Mouse (Mus musculus) heart, embryonic 12.5 days (tissue): ENCODE data around the gene Tmem203. TPM values are rescaled to one million over a fixed set of nuclear protein-coding genes. Genes with fewer than 3 reads are reported as not detected.

Experiments used
- ATAC-seq: fragments of 200-750 bp; cut with Nextera tagmentation; 2 replicates; pipeline ENCODE4 v1.8.0; 2017; ENCODE audit warnings: moderate TSS enrichment, moderate library complexity; ENCODE audit not compliant: insufficient number of reproducible peaks, low FRiP score
- H3K27ac ChIP-seq: fragments of 300-500 bp; sonication (generic); 2 replicates; pipeline ENCODE4 v1.5.1; 2016; ENCODE audit warnings: mild to moderate bottlenecking, moderate library complexity; ENCODE audit not compliant: poor library complexity, severe bottlenecking
- H3K27me3 ChIP-seq: fragments of 300-500 bp; sonication (generic); replicated peaks from 2 replicates; pipeline ENCODE4 v1.6.1; 2016; ENCODE audit warnings: mild to moderate bottlenecking, moderate library complexity
- H3K36me3 ChIP-seq: fragments of 300-500 bp; sonication (generic); 2 replicates; pipeline ENCODE4 v1.6.1; 2016; ENCODE audit warnings: mild to moderate bottlenecking, moderate library complexity
- H3K4me1 ChIP-seq: fragments of 300-500 bp; sonication (generic); replicated peaks from 2 replicates; pipeline ENCODE4 v1.6.1; 2016; ENCODE audit warnings: mild to moderate bottlenecking
- H3K4me2 ChIP-seq: fragments of 300-500 bp; sonication (generic); 2 replicates; pipeline ENCODE4 v1.6.1; 2016; ENCODE audit warnings: mild to moderate bottlenecking, moderate library complexity
- H3K4me3 ChIP-seq: fragments of 300-500 bp; sonication (generic); 2 replicates; pipeline ENCODE4 v1.5.1; 2016; ENCODE audit warnings: mild to moderate bottlenecking
- H3K9ac ChIP-seq: fragments of 300-500 bp; sonication (generic); 2 replicates; pipeline ENCODE4 v1.6.1; 2016; ENCODE audit warnings: mild to moderate bottlenecking, moderate library complexity
- H3K9me3 ChIP-seq: fragments of 300-500 bp; sonication (generic); replicated peaks from 2 replicates; pipeline ENCODE4 v1.6.1; 2016; ENCODE audit warnings: mild to moderate bottlenecking, moderate library complexity
- WGBS: fragments of 180-500 bp; shearing (Covaris S2); methylation state at CpG from one replicate; pipeline ENCODE4 v1.1.7; 2016; 5-methylcytosine and 5-hydroxymethylcytosine counted together
- polyA plus RNA-seq: library from polyadenylated mRNA; unstranded; fragments of >200 nt; fragmentation: Nextera tagmentation; extraction: Ambion mirVana; gene quantifications from 2 replicates; pipeline ENCODE4 v1.2.1, GENCODE M21; 2016

Tmem203 gene
- polyA plus RNA-seq, 1 experiment from 2014 or later: 18.3 TPM

DNA sequence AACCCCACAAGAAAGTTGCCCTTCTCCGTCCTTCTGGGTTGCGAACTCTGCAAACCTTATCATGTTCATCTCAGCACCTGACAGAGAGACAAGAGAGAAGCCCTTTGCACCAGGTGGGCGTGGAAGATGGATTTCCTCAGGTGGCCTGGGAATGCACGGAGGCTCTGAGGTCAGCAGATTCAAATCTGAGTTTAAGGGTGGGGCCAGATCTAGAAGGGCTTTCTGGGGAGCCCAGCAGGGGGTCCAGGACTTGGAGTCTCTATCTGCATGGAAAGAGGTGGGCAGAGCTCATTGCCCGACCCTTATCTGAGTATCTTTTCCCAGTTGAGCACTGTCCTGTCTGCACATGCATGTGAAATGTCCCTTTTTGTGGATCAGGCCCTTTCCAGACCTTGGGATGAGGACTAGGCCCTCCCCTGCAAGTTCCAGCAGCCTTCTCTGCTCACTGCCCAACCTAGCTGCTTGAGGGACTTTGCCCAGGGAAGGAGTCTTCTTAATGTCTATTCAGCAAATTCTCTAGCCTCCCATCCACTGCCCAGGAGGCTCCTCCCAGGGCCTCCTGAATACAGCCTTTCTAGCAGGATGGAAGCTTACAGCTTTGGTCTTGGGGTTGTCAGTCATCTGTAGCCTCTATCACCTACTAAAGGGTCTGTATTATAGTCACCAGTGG lies 20.6 kb upstream of the Tmem203 start:
- H3K4me2 ChIP-seq: no peak overlapping the region
- no peaks in the 10 kb centered on the region for H3K36me3 ChIP-seq
- no peaks in the 10 kb centered on the region for H3K4me1 ChIP-seq
- no peak for ATAC-seq
- H3K9ac ChIP-seq: no peak overlapping the region
- no peak overlapping the region for H3K4me3 ChIP-seq
- 58% methylated on average over 5 of the region's 5 CpGs for WGBS
- no peaks in the 10 kb centered on the region for H3K9me3 ChIP-seq
- H3K27ac ChIP-seq: no peak overlapping the region
- peaks cover 75% of the 10 kb centered on the region for H3K27me3 ChIP-seq

DNA sequence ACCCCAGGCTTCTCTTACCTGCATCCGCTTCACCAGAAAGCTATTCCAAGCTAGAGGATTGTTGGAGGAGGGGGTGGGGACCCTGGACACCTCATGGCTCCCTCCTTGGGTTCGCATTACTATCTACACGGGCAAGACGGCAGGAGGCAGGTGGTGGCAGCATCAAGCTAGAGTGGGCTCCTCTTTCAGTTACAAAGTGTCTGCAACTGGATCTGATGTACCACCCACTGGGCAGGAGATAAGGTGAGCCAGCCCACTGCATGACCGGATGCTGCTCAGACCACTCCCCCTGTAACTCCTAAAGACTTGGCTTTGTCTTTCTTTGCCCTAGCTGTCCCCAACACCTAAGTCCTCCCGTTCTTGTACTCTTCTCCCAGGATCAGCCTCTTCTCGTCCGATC lies 18.6 kb upstream of the Tmem203 start, which contains the start of gene Rnf224:
Gene Rnf224 (minus strand): TSS at position 174 of the 400 bp plus-strand sequence.
- WGBS: 23% methylated on average over 8 of the region's 8 CpGs
- Histone ChIP-seq H3K36me3 (no peaks in the 10 kb centered on the region), H3K27ac (no peak within 1 kb of the TSS), H3K4me1 (peaks cover 13% of the 10 kb centered on the region), H3K9ac (no peak within 1 kb of the TSS), H3K9me3 (no peaks in the 10 kb centered on the region), H3K27me3 (peaks cover 63% of the 10 kb centered on the region), H3K4me3 (no peak within 1 kb of the TSS), H3K4me2 (peak within 1 kb of the TSS; percentile 2; the same call in 1 of the 2 replicates)
- ATAC-seq: no peak

DNA sequence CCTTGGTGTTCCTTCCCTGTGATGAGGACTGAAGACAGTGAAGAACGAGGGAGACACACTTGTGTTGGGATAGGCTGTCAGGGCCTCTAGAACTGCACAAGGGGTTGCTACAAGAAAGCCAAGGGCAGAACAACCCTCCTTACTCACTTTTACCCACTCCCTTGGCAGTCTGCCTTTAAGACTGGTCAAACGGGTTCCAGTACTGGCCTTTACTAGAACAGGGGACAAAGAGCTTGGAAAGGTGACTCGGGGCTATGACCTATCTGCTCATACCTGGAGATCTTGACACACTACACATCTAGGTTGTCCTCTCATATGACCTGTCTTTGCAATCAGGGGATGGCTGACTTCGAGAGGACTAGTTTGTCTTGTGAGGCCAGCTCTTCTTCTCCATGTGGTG lies 17.7 kb upstream of the Tmem203 start:
- H3K4me3 ChIP-seq: no peak overlapping the region
- no peak overlapping the region for H3K4me2 ChIP-seq
- H3K36me3 ChIP-seq: no peaks in the 10 kb centered on the region
- H3K4me1 ChIP-seq: peaks cover 21% of the 10 kb centered on the region
- no peak overlapping the region for H3K9ac ChIP-seq
- H3K27me3 ChIP-seq: peaks cover 62% of the 10 kb centered on the region
- no peaks in the 10 kb centered on the region for H3K9me3 ChIP-seq
- ATAC-seq: no peak
- no peak overlapping the region for H3K27ac ChIP-seq
- 54% methylated on average over 4 of the region's 4 CpGs for WGBS

DNA sequence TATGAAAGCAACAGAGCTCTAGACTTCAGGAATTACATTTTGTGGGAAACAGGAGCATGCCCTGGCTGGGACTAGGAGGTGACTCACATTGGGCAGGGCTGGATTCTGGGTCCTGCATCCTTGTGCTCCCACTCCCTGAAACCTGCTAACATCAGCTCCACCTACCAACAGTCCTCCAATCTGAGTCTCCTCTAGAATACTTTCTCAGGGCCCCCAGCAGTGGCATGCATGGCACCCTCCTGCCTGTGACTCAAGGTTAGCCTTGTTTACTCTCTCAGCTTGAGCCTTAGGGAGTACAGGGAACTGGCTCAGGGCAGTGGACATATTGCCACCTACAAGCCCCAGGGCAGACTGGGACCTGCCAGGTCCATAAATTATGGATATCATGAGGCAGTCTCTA lies 17.1 kb upstream of the Tmem203 start:
- Histone ChIP-seq H3K27me3 (peaks cover 62% of the 10 kb centered on the region), H3K27ac (no peak overlapping the region), H3K4me2 (no peak overlapping the region), H3K9ac (no peak overlapping the region), H3K4me3 (no peak overlapping the region), H3K9me3 (no peaks in the 10 kb centered on the region), H3K36me3 (no peaks in the 10 kb centered on the region), H3K4me1 (peaks cover 25% of the 10 kb centered on the region)
- no peak for ATAC-seq

DNA sequence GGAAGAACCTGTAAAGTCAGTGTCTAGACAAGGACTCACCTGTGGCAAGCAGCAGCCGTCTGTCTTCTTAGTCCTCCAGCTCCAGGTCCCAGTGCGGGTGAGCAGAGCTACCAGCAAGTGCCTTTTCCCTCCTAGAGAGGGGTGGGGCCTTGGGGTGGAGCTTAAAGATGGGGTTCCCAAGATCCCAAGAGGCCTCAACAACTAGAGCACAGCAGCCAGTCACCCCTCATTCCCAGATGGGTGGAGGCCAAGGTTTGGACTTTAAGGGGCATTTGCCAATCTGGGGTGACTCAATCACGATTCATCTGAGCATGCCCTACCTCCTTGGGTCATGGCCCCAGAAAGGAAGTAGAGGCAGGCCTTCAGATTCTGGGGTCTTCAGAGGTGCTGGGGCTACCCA lies 15.5 kb upstream of the Tmem203 start:
- no peaks in the 10 kb centered on the region for H3K36me3 ChIP-seq
- peaks cover 56% of the 10 kb centered on the region for H3K27me3 ChIP-seq
- H3K9ac ChIP-seq: no peak overlapping the region
- H3K4me1 ChIP-seq: peaks cover 25% of the 10 kb centered on the region
- no peak for ATAC-seq
- no peak overlapping the region for H3K27ac ChIP-seq
- whole genome bisulfite sequencing: 80% methylated on average over 3 of the region's 3 CpGs
- no peaks in the 10 kb centered on the region for H3K9me3 ChIP-seq
- H3K4me3 ChIP-seq: no peak overlapping the region
- H3K4me2 ChIP-seq: no peak overlapping the region

DNA sequence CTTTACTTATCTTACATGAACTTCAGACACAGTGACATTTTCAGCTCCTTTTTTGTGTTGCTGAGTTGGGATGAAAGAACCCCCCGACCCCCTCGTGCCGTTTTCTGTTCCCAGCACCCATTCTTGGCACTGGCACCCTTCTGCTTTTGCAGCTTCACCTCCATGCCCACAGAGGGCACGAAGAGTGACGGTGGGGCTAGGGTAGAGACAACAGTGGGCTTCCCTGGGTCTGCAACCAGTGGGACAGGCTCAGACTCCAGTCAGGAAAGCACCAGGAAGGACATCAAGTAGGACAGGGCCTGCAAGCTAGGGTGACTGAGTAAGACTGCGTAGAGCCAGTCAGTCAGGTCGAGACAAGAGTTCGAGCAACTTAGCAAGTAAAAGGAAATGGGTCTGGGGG lies 14.9 kb upstream of the Tmem203 start:
- H3K4me3 ChIP-seq: peak overlapping the region; percentile 60
- H3K27ac ChIP-seq: no peak overlapping the region
- H3K9me3 ChIP-seq: no peaks in the 10 kb centered on the region
- 0 out of 2 replicates have a peak, but pooled peaks cover 2% of the 10 kb centered on the region for H3K36me3 ChIP-seq
- H3K4me2 ChIP-seq: peak overlapping the region; percentile 95
- ATAC-seq: no peak
- H3K9ac ChIP-seq: peak overlapping the region; percentile 15; the same call in 1 of the 2 replicates
- H3K27me3 ChIP-seq: peaks cover 50% of the 10 kb centered on the region
- peaks cover 25% of the 10 kb centered on the region for H3K4me1 ChIP-seq
- whole genome bisulfite sequencing: 54% methylated on average over 8 of the region's 8 CpGs

DNA sequence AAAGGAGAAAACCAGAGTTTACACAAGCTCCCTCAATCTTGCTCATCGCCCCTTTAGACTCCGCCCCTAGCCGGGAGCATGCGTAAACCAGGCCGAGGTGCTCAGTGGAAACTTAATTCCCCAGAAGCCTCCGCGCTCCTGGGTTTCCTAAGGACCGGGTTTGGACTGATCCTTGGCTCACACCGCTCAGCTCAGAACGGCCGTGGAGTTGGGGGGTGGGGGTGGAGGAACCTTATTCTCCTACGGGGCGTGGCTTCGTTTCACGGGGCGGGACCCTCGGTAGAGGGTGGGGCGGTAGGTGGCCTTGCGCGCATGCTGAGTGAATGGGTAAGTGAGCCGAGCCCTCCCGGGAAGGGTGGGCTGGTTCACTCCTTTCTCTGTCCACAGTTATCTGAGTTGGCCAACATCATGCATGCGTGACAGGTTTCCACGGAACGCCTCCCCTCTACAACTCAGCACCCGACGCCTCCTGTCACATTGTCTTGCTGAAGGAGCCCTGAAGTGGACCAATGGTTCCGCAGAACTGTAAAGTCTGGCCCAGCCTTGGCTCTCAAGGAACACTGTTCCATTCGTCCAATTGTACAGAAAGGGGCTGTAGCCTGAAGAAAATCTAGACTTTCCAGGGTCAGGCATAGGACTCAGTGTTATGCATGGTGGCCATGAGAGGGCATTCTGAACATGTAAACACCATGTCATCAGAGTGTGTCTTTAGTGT lies 14.4 kb upstream of the Tmem203 start:
- no peaks in the 10 kb centered on the region for H3K9me3 ChIP-seq
- peaks cover 46% of the 10 kb centered on the region for H3K27me3 ChIP-seq
- H3K27ac ChIP-seq: no peak overlapping the region
- peak overlapping the region; percentile 95 for H3K4me2 ChIP-seq
- H3K36me3 ChIP-seq: 0 out of 2 replicates have a peak, but pooled peaks cover 7% of the 10 kb centered on the region
- H3K4me1 ChIP-seq: peaks cover 25% of the 10 kb centered on the region
- WGBS: 1% methylated on average over 29 of the region's 29 CpGs
- ATAC-seq: peak; percentile 66
- peak overlapping the region; percentile 60 for H3K4me3 ChIP-seq
- peak overlapping the region; percentile 15; the same call in 1 of the 2 replicates for H3K9ac ChIP-seq

DNA sequence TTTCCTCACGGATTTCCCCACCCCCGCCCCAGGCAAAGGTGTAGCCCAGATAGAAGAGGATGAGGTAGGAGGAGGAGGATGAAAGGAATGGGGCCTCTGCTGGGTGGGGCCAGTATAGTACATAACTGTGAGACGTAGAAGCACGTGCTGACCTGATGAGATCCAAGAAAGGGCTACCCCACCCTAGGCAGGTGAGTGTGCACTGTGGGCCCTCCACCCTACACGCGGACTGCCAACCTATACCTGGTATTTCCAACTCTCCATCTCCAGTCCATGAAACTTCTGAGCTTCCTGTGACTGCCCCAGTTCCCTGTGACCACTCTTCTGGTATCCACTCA lies 13.8 kb upstream of the Tmem203 start:
- peaks cover 25% of the 10 kb centered on the region for H3K4me1 ChIP-seq
- H3K27ac ChIP-seq: no peak overlapping the region
- H3K27me3 ChIP-seq: peaks cover 41% of the 10 kb centered on the region
- no peak for ATAC-seq
- H3K36me3 ChIP-seq: 0 out of 2 replicates have a peak, but pooled peaks cover 12% of the 10 kb centered on the region
- no peak overlapping the region for H3K9ac ChIP-seq
- H3K4me2 ChIP-seq: peak overlapping the region; percentile 95
- 22% methylated on average over 6 of the region's 6 CpGs for WGBS
- peak overlapping the region; percentile 60 for H3K4me3 ChIP-seq
- H3K9me3 ChIP-seq: no peaks in the 10 kb centered on the region

DNA sequence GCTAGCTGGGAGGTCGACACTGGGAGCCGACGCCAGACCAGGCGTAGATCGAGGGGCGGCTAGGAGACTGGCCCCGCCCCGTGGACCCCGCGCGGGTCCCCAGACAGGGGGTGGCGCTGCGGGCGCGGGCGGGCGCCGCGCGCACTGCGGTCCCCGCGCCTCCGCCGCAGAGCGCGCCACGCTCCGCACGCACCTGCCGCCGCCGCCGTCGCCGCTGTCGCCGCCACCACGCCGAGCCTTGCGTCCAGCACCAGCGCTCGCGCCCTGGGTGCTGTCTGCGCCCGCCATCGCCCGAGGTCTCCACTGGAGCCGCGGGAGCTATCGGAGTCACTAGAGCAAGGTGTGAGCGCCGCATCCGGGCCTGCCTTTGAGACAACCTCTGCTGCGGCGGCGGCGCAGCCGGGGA lies 13.1 kb upstream of the Tmem203 start, which contains the start of the genes Rnf208 and Cysrt1:
Gene Rnf208 (plus strand): TSS at position 155 of the 406 bp plus-strand sequence.
Gene Cysrt1 (minus strand): TSS at position 352 of the 406 bp plus-strand sequence.
- H3K9ac ChIP-seq: peak within 1 kb of the TSS; percentile 66
- 0 out of 2 replicates have a peak, but pooled peaks cover 12% of the 10 kb centered on the region for H3K36me3 ChIP-seq
- no peak for ATAC-seq
- peak within 1 kb of the TSS; percentile 95 for H3K4me2 ChIP-seq
- H3K4me1 ChIP-seq: peaks cover 25% of the 10 kb centered on the region
- H3K9me3 ChIP-seq: no peaks in the 10 kb centered on the region
- peaks cover 41% of the 10 kb centered on the region for H3K27me3 ChIP-seq
- H3K27ac ChIP-seq: no peak within 1 kb of the TSS
- WGBS: under 1% methylated on average over 59 of the region's 59 CpGs
- peak within 1 kb of the TSS; percentile 60 for H3K4me3 ChIP-seq

DNA sequence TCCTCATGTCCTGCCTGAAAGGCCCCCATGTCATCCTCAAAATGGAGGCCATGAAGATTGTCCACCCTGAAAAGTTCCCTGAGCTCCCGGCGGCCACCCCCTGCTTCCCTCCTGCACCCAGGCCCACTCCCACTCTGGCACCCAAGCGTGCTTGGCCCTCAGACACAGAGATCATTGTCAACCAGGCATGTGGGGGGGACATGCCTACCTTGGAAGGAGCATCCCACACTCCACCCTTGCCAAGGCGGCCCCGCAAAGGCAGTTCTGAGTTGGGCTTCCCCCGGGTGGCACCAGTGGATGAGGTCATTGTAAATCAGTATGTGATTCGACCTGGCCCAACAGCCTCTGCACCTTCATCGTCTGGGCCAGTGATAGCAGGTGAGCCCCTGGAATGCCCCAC lies 11.9 kb upstream of the Tmem203 start:
- no peaks in the 10 kb centered on the region for H3K9me3 ChIP-seq
- H3K4me3 ChIP-seq: no peak overlapping the region
- peaks cover 23% of the 10 kb centered on the region for H3K36me3 ChIP-seq
- H3K27ac ChIP-seq: no peak overlapping the region
- H3K4me2 ChIP-seq: no peak overlapping the region
- ATAC-seq: no peak
- H3K9ac ChIP-seq: no peak overlapping the region
- H3K4me1 ChIP-seq: peaks cover 25% of the 10 kb centered on the region
- peaks cover 41% of the 10 kb centered on the region for H3K27me3 ChIP-seq
- WGBS: 75% methylated on average over 8 of the region's 8 CpGs

DNA sequence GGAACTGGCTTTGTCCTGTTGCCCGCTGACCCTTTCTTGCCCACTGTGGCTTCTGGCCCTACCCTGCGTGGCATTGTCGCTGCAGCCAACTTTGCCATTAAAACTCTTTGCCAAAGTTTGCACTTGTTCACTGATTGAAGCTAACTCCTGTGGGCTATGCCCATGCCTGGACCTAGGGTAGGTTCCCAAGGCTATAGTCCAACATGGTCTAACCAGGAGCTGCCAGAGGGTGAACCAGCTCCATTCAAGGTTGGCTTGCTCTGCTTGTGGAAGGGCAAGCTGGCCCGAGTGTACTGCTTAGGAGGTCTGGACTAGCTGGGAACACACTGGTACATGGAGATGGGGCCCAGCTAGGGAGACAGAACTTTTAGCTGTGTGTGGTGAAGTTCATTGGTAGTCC lies 11.1 kb upstream of the Tmem203 start:
- H3K27me3 ChIP-seq: peaks cover 36% of the 10 kb centered on the region
- no peak overlapping the region for H3K4me2 ChIP-seq
- no peak for ATAC-seq
- H3K9me3 ChIP-seq: no peaks in the 10 kb centered on the region
- H3K36me3 ChIP-seq: peaks cover 31% of the 10 kb centered on the region
- no peak overlapping the region for H3K27ac ChIP-seq
- H3K4me3 ChIP-seq: no peak overlapping the region
- WGBS: 85% methylated on average over 4 of the region's 4 CpGs
- H3K4me1 ChIP-seq: peaks cover 25% of the 10 kb centered on the region
- no peak overlapping the region for H3K9ac ChIP-seq
